15 mouse cellular contexts compared by ENCODE assay signal in genomic region chr12:35799261-35799660, GRCm38 (mm10).
DNase-seq lines count a peak whose midpoint lies in the region; ATAC-seq and TF ChIP-seq lines count a peak whose summit lies in the region.
"Had no signal": no experiment of that assay in that cellular context is flagged by ENCODE, and none has a peak within 500 bp of the region (broad histone marks: within the 10 kb centered on the region; RNA-seq: fewer than 3 reads in every experiment).

No protein-coding gene starts in this region.

- H3K9ac ChIP-seq in kidney, postnatal 0 days (ENCODE audit: low read depth, low read length) = no peak overlapping the region
- H3K9ac ChIP-seq in kidney, embryonic 14.5 days (ENCODE audit: low read depth, low read length) = no peak overlapping the region
- H3K9ac ChIP-seq: forebrain, embryonic 12.5 days; heart, embryonic 13.5 days; midbrain, embryonic 13.5 days had no signal

- peak; percentile 28 for DNase-seq in kidney, postnatal 0 days (ENCODE audit: low spot score)
- peak; percentile 79 for DNase-seq in thymus, postnatal 0 days (ENCODE audit: low spot score)
- DNase-seq in cerebellum, postnatal 4 days (ENCODE audit: low spot score in 2 of 2) = no peak
- no peak for DNase-seq in yolk sac, embryonic 10.5 days (ENCODE audit: low spot score)
- no peak for DNase-seq in kidney, adult 8-10 months
- DNase-seq: adrenal gland, postnatal 14 days; cerebellum, postnatal 14 days; kidney, adult 9 months had no signal

- H3K27me3 ChIP-seq in kidney, postnatal 0 days (ENCODE audit: insufficient read depth, low read length) = no peaks in the 10 kb centered on the region
- no peaks in the 10 kb centered on the region for H3K27me3 ChIP-seq in kidney, embryonic 14.5 days (ENCODE audit: control insufficient read depth, insufficient read depth, low read length)
- H3K27me3 ChIP-seq in megakaryocyte, embryonic 14.5 days (replicated peaks) = no peaks in the 10 kb centered on the region
- H3K27me3 ChIP-seq: forebrain, embryonic 12.5 days; heart, embryonic 13.5 days; midbrain, embryonic 13.5 days had no signal

- no peak overlapping the region for H3K4me3 ChIP-seq in kidney, postnatal 0 days (replicated peaks; ENCODE audit: low read depth, low read length)
- H3K4me3 ChIP-seq in kidney, embryonic 14.5 days (ENCODE audit: low read length) = no peak overlapping the region
- peak overlapping the region; percentile 10 for H3K4me3 ChIP-seq in megakaryocyte, embryonic 14.5 days (replicated peaks)
- H3K4me3 ChIP-seq: forebrain, embryonic 12.5 days; heart, embryonic 13.5 days; midbrain, embryonic 13.5 days had no signal

- no peak for ATAC-seq in kidney, postnatal 0 days (replicated peaks; ENCODE audit: low FRiP score, low read depth)
- no peak for ATAC-seq in kidney, embryonic 14.5 days (ENCODE audit: low FRiP score, low TSS enrichment)
- peak; percentile 99 for ATAC-seq in common myeloid progenitor, adult 5-6 weeks (replicated peaks; ENCODE audit: low read depth, poor library complexity, severe bottlenecking)
- ATAC-seq: midbrain, embryonic 13.5 days had no signal

- no peaks in the 10 kb centered on the region for H3K4me1 ChIP-seq in kidney, postnatal 0 days (replicated peaks; ENCODE audit: insufficient read depth, low read length)
- no peaks in the 10 kb centered on the region for H3K4me1 ChIP-seq in kidney, embryonic 14.5 days (ENCODE audit: control insufficient read depth, insufficient read depth, low read length)
- H3K4me1 ChIP-seq in megakaryocyte, embryonic 14.5 days = peaks cover 21% of the 10 kb centered on the region
- H3K4me1 ChIP-seq: forebrain, embryonic 12.5 days; heart, embryonic 13.5 days; midbrain, embryonic 13.5 days had no signal

- H3K27ac ChIP-seq in kidney, postnatal 0 days = no peak overlapping the region
- no peak overlapping the region for H3K27ac ChIP-seq in kidney, embryonic 14.5 days (ENCODE audit: low read depth, low read length)
- H3K27ac ChIP-seq: forebrain, embryonic 12.5 days; heart, embryonic 13.5 days; midbrain, embryonic 13.5 days had no signal

- TF ChIP-seq CTCF in kidney, postnatal 0 days (IDR thresholded peaks at IDR 0.05; ENCODE audit: low read depth) = no peak

- no peaks in the 10 kb centered on the region for H3K9me3 ChIP-seq in kidney, postnatal 0 days (replicated peaks; ENCODE audit: low read length)
- no peaks in the 10 kb centered on the region for H3K9me3 ChIP-seq in kidney, embryonic 14.5 days (ENCODE audit: control insufficient read depth, low read length)
- H3K9me3 ChIP-seq in megakaryocyte, embryonic 14.5 days = no peaks in the 10 kb centered on the region
- H3K9me3 ChIP-seq: forebrain, embryonic 12.5 days; heart, embryonic 13.5 days; midbrain, embryonic 13.5 days had no signal

- H3K4me2 ChIP-seq in kidney, postnatal 0 days (ENCODE audit: low read length) = no peak overlapping the region
- H3K4me2 ChIP-seq in kidney, embryonic 14.5 days (replicated peaks; ENCODE audit: low read depth, low read length) = no peak overlapping the region
- H3K4me2 ChIP-seq: forebrain, embryonic 12.5 days; heart, embryonic 13.5 days; midbrain, embryonic 13.5 days had no signal

- WGBS in kidney, postnatal 0 days = 77% methylated on average over 2 of the region's 2 CpGs
- 79% methylated on average over 2 of the region's 2 CpGs for WGBS in kidney, embryonic 14.5 days

- H3K36me3 ChIP-seq in kidney, postnatal 0 days (ENCODE audit: insufficient read depth, low read length) = no peaks in the 10 kb centered on the region
- H3K36me3 ChIP-seq in kidney, embryonic 14.5 days (ENCODE audit: control insufficient read depth, insufficient read depth, low read length) = no peaks in the 10 kb centered on the region
- H3K36me3 ChIP-seq in megakaryocyte, embryonic 14.5 days (replicated peaks; ENCODE audit: low read length) = no peaks in the 10 kb centered on the region
- H3K36me3 ChIP-seq: forebrain, embryonic 12.5 days; G1E; heart, embryonic 13.5 days; midbrain, embryonic 13.5 days had no signal

Comparison
In these comparisons a context has a peak if more than half of its experiments do, and no peak if none do; other contexts are left out.
1. DNase-seq: peak in kidney, postnatal 0 days (single experiment) and thymus, postnatal 0 days (single experiment); none in cerebellum, postnatal 4 days (0 of 2), yolk sac, embryonic 10.5 days (single experiment) and kidney, adult 8-10 months (0 of 2).